Mouse (Mus musculus) hindbrain, embryonic 15.5 days (tissue): ENCODE results near the gene Igbp1. TPM values are rescaled to one million over a fixed set of nuclear protein-coding genes. Genes with fewer than 3 reads are reported as not detected.
A peak's percentile ranks its signal among the peaks of the same experiment; 100 is the strongest.

Source experiments
- ATAC-seq: fragments of 200-750 bp; cut with Nextera tagmentation; 2 replicates; pipeline ENCODE4 v1.8.0; 2017; ENCODE audit warnings: low read depth, moderate number of reproducible peaks, moderate TSS enrichment; ENCODE audit not compliant: low FRiP score
- H3K27ac ChIP-seq: fragments of 300-500 bp; sonication (generic); replicated peaks from 2 replicates; pipeline ENCODE4 v1.5.1; 2015; ENCODE audit warnings: mild to moderate bottlenecking, inconsistent platforms
- H3K27me3 ChIP-seq: fragments of 300-500 bp; sonication (generic); 2 replicates; pipeline ENCODE4 v1.6.1; 2015; ENCODE audit warnings: control low read depth, inconsistent platforms
- H3K36me3 ChIP-seq: fragments of 300-500 bp; sonication (generic); 2 replicates; pipeline ENCODE4 v1.6.1; 2015; ENCODE audit warnings: control low read depth, inconsistent platforms
- H3K4me1 ChIP-seq: fragments of 300-500 bp; sonication (generic); replicated peaks from 2 replicates; pipeline ENCODE4 v1.6.1; 2015; ENCODE audit warnings: control low read depth, inconsistent platforms
- H3K4me2 ChIP-seq: fragments of 300-500 bp; sonication (generic); 2 replicates; pipeline ENCODE4 v1.6.1; 2015; ENCODE audit warnings: moderate library complexity, mild to moderate bottlenecking, inconsistent platforms
- H3K4me3 ChIP-seq: fragments of 300-500 bp; sonication (generic); 2 replicates; pipeline ENCODE4 v1.5.1; 2015; ENCODE audit warnings: mild to moderate bottlenecking, inconsistent platforms
- H3K9ac ChIP-seq: fragments of 300-500 bp; sonication (generic); 2 replicates; pipeline ENCODE4 v1.6.1; 2015; ENCODE audit warnings: inconsistent platforms
- H3K9me3 ChIP-seq: fragments of 300-500 bp; sonication (generic); 2 replicates; pipeline ENCODE4 v1.6.1; 2016; ENCODE audit warnings: control low read depth, inconsistent platforms
- WGBS: fragments of 180-500 bp; shearing (Covaris S2); methylation state at CpG from one replicate; pipeline ENCODE4 v1.1.7; 2015; 5-methylcytosine and 5-hydroxymethylcytosine counted together
- polyA plus RNA-seq: library from polyadenylated mRNA; unstranded; fragments of >200 nt; fragmentation: Nextera tagmentation; extraction: Ambion mirVana; gene quantifications from 2 replicates; pipeline ENCODE4 v1.2.1, GENCODE M21; 2015

The Igbp1 gene
- 22.7 and 26.8 TPM in 2 replicates for polyA plus RNA-seq

DNA sequence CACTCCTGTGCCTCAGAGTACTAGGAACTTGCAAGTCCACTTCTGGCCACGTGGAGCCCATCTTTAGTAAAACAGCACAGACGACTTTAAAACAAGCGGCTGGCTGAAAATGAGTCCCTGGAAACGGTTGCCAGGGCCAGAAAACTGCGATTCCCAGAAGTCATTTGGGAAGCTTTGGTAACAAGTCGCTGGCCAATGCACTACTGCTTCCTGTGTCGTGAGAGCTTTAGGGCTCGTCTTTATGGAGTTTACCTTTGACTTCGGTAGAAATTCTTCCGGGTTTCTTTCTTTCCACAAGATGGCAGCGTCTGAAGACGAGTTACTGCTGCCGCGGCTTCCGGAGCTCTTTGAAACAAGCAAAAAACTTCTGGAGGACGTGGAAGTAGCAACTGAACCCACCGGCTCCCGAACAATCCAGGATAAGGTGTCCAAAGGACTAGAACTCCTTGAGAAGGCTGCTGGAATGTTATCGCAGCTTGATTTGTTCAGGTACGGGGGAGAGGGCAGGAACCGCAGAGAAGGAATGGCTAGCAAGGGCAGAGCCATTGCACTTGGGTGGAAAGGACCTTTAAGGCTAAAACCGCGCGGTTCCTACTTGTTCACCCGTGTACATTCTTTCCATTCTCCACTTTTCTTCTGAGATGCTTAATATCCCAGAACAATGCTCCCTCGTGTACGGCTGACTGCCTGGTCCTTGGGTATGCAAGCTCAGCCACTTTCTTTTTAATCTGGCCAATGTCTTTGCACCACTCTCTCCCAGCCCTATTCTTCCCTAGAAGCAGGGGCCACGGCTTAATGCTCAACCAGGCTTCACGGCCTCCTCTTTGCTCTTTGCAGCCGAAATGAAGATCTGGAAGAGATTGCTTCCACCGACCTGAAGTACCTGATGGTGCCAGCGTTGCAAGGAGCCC is at the start of gene Igbp1:
Gene Igbp1, plus strand, starts transcription at position 224 of the 911 bp plus-strand sequence.
- ATAC-seq, result peak; percentile 98
- H3K9me3 ChIP-seq, result no peaks in the 10 kb centered on the region
- 0 out of 2 replicates have a peak, but pooled peaks cover 2% of the 10 kb centered on the region for H3K27me3 ChIP-seq
- H3K36me3 ChIP-seq, result 0 out of 2 replicates have a peak, but pooled peaks cover 3% of the 10 kb centered on the region
- 17% methylated on average over 32 of the region's 32 CpGs for WGBS
- peak within 1 kb of the TSS; percentile 61 for H3K4me2 ChIP-seq
- peak within 1 kb of the TSS; percentile 41 for H3K9ac ChIP-seq
- peak within 1 kb of the TSS; percentile 69 for H3K27ac ChIP-seq
- H3K4me1 ChIP-seq, result peaks cover 11% of the 10 kb centered on the region
- peak within 1 kb of the TSS; percentile 62 for H3K4me3 ChIP-seq

DNA sequence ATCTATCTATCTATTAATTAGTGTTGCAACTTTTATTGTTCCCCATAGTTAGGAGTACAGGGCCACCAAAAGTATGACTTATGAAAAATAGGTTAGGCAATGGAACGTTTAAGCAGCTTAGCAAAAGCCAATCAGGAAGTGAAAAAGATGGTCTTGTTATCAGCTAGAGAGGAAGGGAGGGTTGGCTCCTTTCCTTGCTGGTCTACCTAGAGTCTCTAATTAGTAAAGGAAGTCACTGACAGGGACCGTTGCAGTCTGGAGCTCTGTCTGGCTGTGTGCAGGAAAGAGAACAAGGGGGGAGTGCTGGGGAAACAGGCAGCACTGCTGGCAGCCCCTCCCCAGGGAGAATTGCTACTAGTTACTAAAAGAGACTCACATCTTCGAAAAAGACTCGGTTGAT is 26.0 kb upstream of the Igbp1 start:
- no peak overlapping the region for H3K27ac ChIP-seq
- H3K9ac ChIP-seq, result no peak overlapping the region
- no peaks in the 10 kb centered on the region for H3K36me3 ChIP-seq
- no peaks in the 10 kb centered on the region for H3K4me1 ChIP-seq
- no peak for ATAC-seq
- no peak overlapping the region for H3K4me3 ChIP-seq
- no peak overlapping the region for H3K4me2 ChIP-seq
- WGBS, result 87% methylated on average over 4 of the region's 4 CpGs
- no peaks in the 10 kb centered on the region for H3K9me3 ChIP-seq
- no peaks in the 10 kb centered on the region for H3K27me3 ChIP-seq

DNA sequence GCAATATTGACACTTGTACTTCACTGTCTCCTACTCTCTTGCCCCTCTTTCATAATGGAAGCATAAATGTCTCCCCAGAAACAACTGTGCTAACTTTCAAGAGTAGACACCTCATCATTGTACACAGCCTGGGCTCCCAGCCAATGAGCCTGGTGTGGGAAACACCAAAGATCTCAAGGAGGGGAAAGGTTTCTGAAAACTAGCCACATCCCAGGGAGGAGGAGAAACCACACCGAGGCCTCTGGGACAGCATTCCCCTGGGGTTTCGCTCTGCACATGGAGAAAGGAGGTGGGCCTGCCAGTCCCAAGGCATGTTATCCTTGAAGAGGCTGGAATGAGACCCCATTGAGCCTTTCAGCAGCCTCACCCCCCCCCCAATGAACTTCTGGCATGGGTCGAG is 24.0 kb upstream of the Igbp1 start:
- H3K4me1 ChIP-seq, result no peaks in the 10 kb centered on the region
- H3K4me3 ChIP-seq, result no peak overlapping the region
- H3K4me2 ChIP-seq, result no peak overlapping the region
- no peak overlapping the region for H3K9ac ChIP-seq
- no peak overlapping the region for H3K27ac ChIP-seq
- H3K27me3 ChIP-seq, result 0 out of 2 replicates have a peak, but pooled peaks cover 1% of the 10 kb centered on the region
- WGBS, result 88% methylated on average over 3 of the region's 3 CpGs
- ATAC-seq, result no peak
- no peaks in the 10 kb centered on the region for H3K9me3 ChIP-seq
- no peaks in the 10 kb centered on the region for H3K36me3 ChIP-seq

DNA sequence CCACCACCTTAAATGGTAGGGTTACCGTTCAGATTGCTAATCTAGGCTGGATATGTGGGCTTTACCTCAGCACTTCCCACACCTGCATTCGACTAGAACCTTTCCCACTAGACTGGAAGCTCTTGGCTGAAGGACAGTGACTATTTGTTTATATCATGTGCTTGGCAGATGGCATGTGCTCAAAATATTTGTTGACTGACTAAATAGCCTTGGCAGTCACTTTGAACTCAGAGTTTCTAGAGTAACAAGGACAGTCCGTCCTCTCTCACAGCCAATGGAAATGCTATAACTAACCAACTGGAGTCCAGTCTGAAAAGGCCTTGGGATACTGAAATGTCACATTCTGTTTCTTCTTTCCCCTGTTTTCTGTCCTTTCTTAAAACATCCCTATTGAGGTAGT is 22.6 kb upstream of the Igbp1 start:
- H3K36me3 ChIP-seq, result no peaks in the 10 kb centered on the region
- H3K27ac ChIP-seq, result no peak overlapping the region
- no peaks in the 10 kb centered on the region for H3K9me3 ChIP-seq
- H3K4me2 ChIP-seq, result no peak overlapping the region
- H3K9ac ChIP-seq, result no peak overlapping the region
- no peaks in the 10 kb centered on the region for H3K4me1 ChIP-seq
- no peak overlapping the region for H3K4me3 ChIP-seq
- no peak for ATAC-seq
- H3K27me3 ChIP-seq, result 0 out of 2 replicates have a peak, but pooled peaks cover 4% of the 10 kb centered on the region
- WGBS, result 90% methylated on average over 3 of the region's 3 CpGs

GRCm38 (mm10) chrX:100475569-100476223 is 18.4 kb upstream of the Igbp1 start:
- Histone ChIP-seq H3K27me3 (0 out of 2 replicates have a peak, but pooled peaks cover 4% of the 10 kb centered on the region), H3K4me1 (no peaks in the 10 kb centered on the region), H3K4me2 (no peak overlapping the region), H3K9me3 (no peaks in the 10 kb centered on the region), H3K9ac (no peak overlapping the region), H3K4me3 (no peak overlapping the region), H3K27ac (no peak overlapping the region), H3K36me3 (no peaks in the 10 kb centered on the region)
- ATAC-seq, result no peak
- 70% methylated on average over 4 of the region's 4 CpGs for WGBS

- Histone ChIP-seq H3K9me3 (no peaks in the 10 kb centered on the region), H3K4me1 (no peaks in the 10 kb centered on the region), H3K27ac (no peak overlapping the region), H3K4me3 (no peak overlapping the region), H3K36me3 (no peaks in the 10 kb centered on the region), H3K27me3 (0 out of 2 replicates have a peak, but pooled peaks cover 7% of the 10 kb centered on the region), H3K4me2 (no peak overlapping the region), H3K9ac (no peak overlapping the region)
- 30% methylated on average over 3 of the region's 3 CpGs for WGBS
- peak; percentile 92 for ATAC-seq
Observed at GRCm38 (mm10) chrX:100480317-100480716, 13.8 kb upstream of the Igbp1 start.

- Histone ChIP-seq H3K4me3 (peak overlapping the region; percentile 62), H3K36me3 (no peaks in the 10 kb centered on the region), H3K9me3 (no peaks in the 10 kb centered on the region), H3K4me2 (peak overlapping the region; percentile 61), H3K27ac (no peak overlapping the region), H3K4me1 (peaks cover 11% of the 10 kb centered on the region), H3K9ac (no peak overlapping the region), H3K27me3 (0 out of 2 replicates have a peak, but pooled peaks cover 2% of the 10 kb centered on the region)
- peak; percentile 23 for ATAC-seq
- 26% methylated on average over 22 of the region's 22 CpGs for WGBS
Observed at GRCm38 (mm10) chrX:100493500-100494067, 507 bp upstream of the Igbp1 start.

- H3K27ac ChIP-seq, result no peak overlapping the region
- H3K4me1 ChIP-seq, result no peaks in the 10 kb centered on the region
- H3K27me3 ChIP-seq, result no peaks in the 10 kb centered on the region
- H3K4me3 ChIP-seq, result no peak overlapping the region
- no peaks in the 10 kb centered on the region for H3K9me3 ChIP-seq
- no peak overlapping the region for H3K4me2 ChIP-seq
- H3K36me3 ChIP-seq, result no peaks in the 10 kb centered on the region
- 88% methylated on average over 5 of the region's 5 CpGs for WGBS
- no peak overlapping the region for H3K9ac ChIP-seq
- ATAC-seq, result no peak
Observed at GRCm38 (mm10) chrX:100504175-100504851, 10.2 kb downstream of the Igbp1 start.

DNA sequence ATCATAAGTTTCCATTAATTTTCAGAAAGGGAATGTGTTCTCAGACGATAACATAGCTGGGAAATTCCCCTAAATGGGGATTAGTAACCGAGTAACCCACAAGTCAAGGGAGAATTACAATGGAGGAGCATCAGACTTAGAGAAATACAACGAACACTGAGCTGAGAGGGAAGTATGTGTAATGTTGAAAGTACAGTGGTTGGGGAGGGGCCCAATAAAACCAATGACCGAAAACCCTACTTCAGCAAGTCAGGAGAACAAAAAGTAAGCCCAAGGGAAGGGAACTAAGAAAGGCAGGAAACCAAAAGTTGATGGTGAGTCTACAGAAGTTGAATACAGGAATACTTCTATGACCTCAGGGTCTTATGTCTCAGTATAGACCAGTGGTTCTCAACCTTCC is 14.1 kb downstream of the Igbp1 start:
- H3K4me1 ChIP-seq, result no peaks in the 10 kb centered on the region
- H3K36me3 ChIP-seq, result no peaks in the 10 kb centered on the region
- H3K4me3 ChIP-seq, result no peak overlapping the region
- H3K27me3 ChIP-seq, result no peaks in the 10 kb centered on the region
- no peak overlapping the region for H3K27ac ChIP-seq
- H3K9ac ChIP-seq, result no peak overlapping the region
- H3K9me3 ChIP-seq, result no peaks in the 10 kb centered on the region
- 89% methylated on average over 4 of the region's 4 CpGs for WGBS
- H3K4me2 ChIP-seq, result no peak overlapping the region
- no peak for ATAC-seq

DNA sequence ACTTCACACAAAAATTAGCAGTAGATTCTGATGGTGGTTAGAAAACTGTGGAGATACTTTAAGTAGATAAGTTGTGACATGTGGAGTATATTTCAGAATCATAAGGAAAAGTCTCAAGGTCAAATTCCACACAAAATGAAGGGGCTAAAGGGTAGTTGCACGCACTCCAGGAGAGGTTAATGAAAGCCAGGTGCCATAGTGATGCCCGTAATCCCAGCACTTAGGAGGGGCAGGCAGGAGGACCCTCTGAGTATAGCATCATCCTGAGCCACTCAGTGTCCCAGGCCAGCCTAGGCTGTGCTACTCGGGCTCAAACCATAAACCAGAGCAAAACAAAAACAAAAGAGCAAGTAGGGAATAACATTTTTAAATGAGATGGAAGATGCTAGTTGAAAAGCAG is 15.8 kb downstream of the Igbp1 start:
- Histone ChIP-seq H3K9ac (no peak overlapping the region), H3K4me2 (no peak overlapping the region), H3K9me3 (no peaks in the 10 kb centered on the region), H3K27ac (no peak overlapping the region), H3K27me3 (no peaks in the 10 kb centered on the region), H3K36me3 (no peaks in the 10 kb centered on the region), H3K4me1 (no peaks in the 10 kb centered on the region), H3K4me3 (no peak overlapping the region)
- WGBS, result 89% methylated on average over 3 of the region's 3 CpGs
- no peak for ATAC-seq

DNA sequence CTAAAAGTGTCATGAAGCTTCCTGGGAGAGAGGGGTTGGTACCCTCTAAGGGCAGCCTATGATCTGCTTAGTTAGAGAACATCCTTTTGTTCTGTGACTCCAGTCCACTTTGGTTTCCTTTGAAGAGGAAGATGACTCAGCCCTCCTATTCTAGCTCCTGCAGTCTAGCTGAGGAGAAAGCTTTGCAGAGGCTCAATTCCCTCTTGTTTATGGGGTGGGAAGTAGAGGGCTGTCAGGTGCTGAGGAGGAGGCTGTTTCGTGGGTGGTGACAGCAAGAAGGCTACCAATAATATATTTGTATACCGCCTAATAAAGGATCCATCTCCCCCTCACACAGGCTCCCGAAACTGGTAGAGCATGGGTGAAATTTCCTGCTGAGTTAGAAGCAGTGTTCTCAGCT is 22.6 kb downstream of the Igbp1 start:
- Histone ChIP-seq H3K4me2 (no peak overlapping the region), H3K36me3 (no peaks in the 10 kb centered on the region), H3K9me3 (no peaks in the 10 kb centered on the region), H3K9ac (no peak overlapping the region), H3K4me3 (no peak overlapping the region), H3K27ac (no peak overlapping the region), H3K27me3 (no peaks in the 10 kb centered on the region), H3K4me1 (no peaks in the 10 kb centered on the region)
- ATAC-seq, result no peak
- 91% methylated on average over 3 of the region's 3 CpGs for WGBS
